Mouse (Mus musculus): ENCODE measurements around the gene Ociad2.

Ociad2 gene

GRCm38 (mm10) chr5:73304507-73304906 is 36.3 kb downstream of the Ociad2 start:
- DNase-seq (ENCODE audit: low spot score), result no peak

GRCm38 (mm10) chr5:73301601-73302307 is 39.1 kb downstream of the Ociad2 start:
- no peak for DNase-seq (ENCODE audit: low spot score)

- no peak for DNase-seq (ENCODE audit: low spot score)
Observed at GRCm38 (mm10) chr5:73295916-73296315, 44.9 kb downstream of the Ociad2 start.

- no peak for DNase-seq (ENCODE audit: low spot score)
Observed at GRCm38 (mm10) chr5:73295016-73295415, 45.8 kb downstream of the Ociad2 start.

GRCm38 (mm10) chr5:73293458-73293827 is 47.4 kb downstream of the Ociad2 start:
- DNase-seq (ENCODE audit: low spot score), result no peak

GRCm38 (mm10) chr5:73292502-73293457 is 48.0 kb downstream of the Ociad2 start, which contains the start of gene Ociad1:
Ociad1 (plus strand) TSS chr5:73292784.
- peak; percentile 96 for DNase-seq (ENCODE audit: low spot score)

- DNase-seq (ENCODE audit: low spot score), result no peak
Observed at GRCm38 (mm10) chr5:73289900-73290299, 50.9 kb downstream of the Ociad2 start.

- no peak for DNase-seq (ENCODE audit: low spot score)
Observed at GRCm38 (mm10) chr5:73286603-73287002, 54.2 kb downstream of the Ociad2 start.

- DNase-seq (ENCODE audit: low spot score), result no peak
Observed at GRCm38 (mm10) chr5:73285470-73285978, 55.3 kb downstream of the Ociad2 start.

- no peak for DNase-seq (ENCODE audit: low spot score)
Observed at GRCm38 (mm10) chr5:73284046-73284445, 56.8 kb downstream of the Ociad2 start.

GRCm38 (mm10) chr5:73280567-73280850 is 60.3 kb downstream of the Ociad2 start:
- no peak for DNase-seq (ENCODE audit: low spot score)

- DNase-seq (ENCODE audit: low spot score), result no peak
Observed at GRCm38 (mm10) chr5:73279732-73280566, 60.9 kb downstream of the Ociad2 start.

GRCm38 (mm10) chr5:73279190-73279589 is 61.6 kb downstream of the Ociad2 start:
- DNase-seq (ENCODE audit: low spot score), result no peak

- DNase-seq (ENCODE audit: low spot score), result no peak
Observed at GRCm38 (mm10) chr5:73274941-73275340, 65.9 kb downstream of the Ociad2 start.

GRCm38 (mm10) chr5:73273171-73273570 is 67.7 kb downstream of the Ociad2 start:
- DNase-seq (ENCODE audit: low spot score), result no peak
